19 mouse cellular contexts compared by ENCODE assay signal in genomic region chr17:29799398-29800095, GRCm38 (mm10).
DNase-seq lines count a peak whose midpoint lies in the region; TF ChIP-seq lines count a peak whose summit lies in the region.
"Had no signal": no experiment of that assay in that cellular context is flagged by ENCODE, and none has a peak within 500 bp of the region (broad histone marks: within the 10 kb centered on the region; RNA-seq: fewer than 3 reads in every experiment).

No protein-coding gene starts in this region.

- peak; percentile 16 for DNase-seq in gastrocnemius, adult 18-20 months (ENCODE audit: low spot score)
- no peak for DNase-seq in gastrocnemius, postnatal 25 days
- DNase-seq in thymus, postnatal 0 days (ENCODE audit: low spot score), result peak; percentile 30
- no peak for DNase-seq in thymus, postnatal 25 days
- peak; percentile 51 for DNase-seq in ZHBTc4 (ENCODE audit: low read depth, low spot score)
- DNase-seq in adrenal gland, postnatal 4 days (ENCODE audit: low spot score in 2 of 2), result no peak
- no peak for DNase-seq in frontal cortex, postnatal 10 days (ENCODE audit: low spot score in 2 of 2)
- DNase-seq: adrenal gland, adult 2 months; adrenal gland, postnatal 14 days; cerebellum, adult 11-12 months; cerebellum, adult 8-10 months; cerebellum, postnatal 10 days; cerebellum, postnatal 36 days; gastrocnemius, postnatal 14 days had no signal

- no peaks in the 10 kb centered on the region for H3K9me3 ChIP-seq in E14TG2a.4 (ENCODE audit: low read length)
- H3K9me3 ChIP-seq: forebrain, embryonic 13.5 days; hindbrain, embryonic 12.5 days; hindbrain, embryonic 15.5 days had no signal

- H3K27me3 ChIP-seq in E14TG2a.4 (ENCODE audit: insufficient read depth, low read length), result peaks cover 8% of the 10 kb centered on the region; the same call in 1 of the 2 replicates
- H3K27me3 ChIP-seq: forebrain, embryonic 13.5 days; hindbrain, embryonic 15.5 days had no signal

- no peaks in the 10 kb centered on the region for H3K36me3 ChIP-seq in E14TG2a.4 (ENCODE audit: insufficient read depth, low read length)
- H3K36me3 ChIP-seq: forebrain, embryonic 10.5 days; hindbrain, embryonic 12.5 days; hindbrain, embryonic 15.5 days had no signal

- peak overlapping the region; percentile 43 for H3K4me3 ChIP-seq in E14TG2a.4 (replicated peaks; ENCODE audit: low read length)
- H3K4me3 ChIP-seq: forebrain, embryonic 10.5 days; forebrain, embryonic 13.5 days; hindbrain, embryonic 12.5 days; hindbrain, embryonic 15.5 days had no signal

- TF ChIP-seq CTCF in E14TG2a.4 (conservative IDR thresholded peaks at IDR 0.05; ENCODE audit: low read length), result no peak

- peaks cover 73% of the 10 kb centered on the region for H3K4me1 ChIP-seq in E14TG2a.4 (replicated peaks; ENCODE audit: low read depth, low read length)

Comparison
In these comparisons a context has a peak if more than half of its experiments do, and no peak if none do; other contexts are left out.
1. DNase-seq: peak in gastrocnemius, adult 18-20 months (single experiment), thymus, postnatal 0 days (single experiment) and ZHBTc4 (single experiment); none in gastrocnemius, postnatal 25 days (single experiment), thymus, postnatal 25 days (single experiment), adrenal gland, postnatal 4 days (0 of 2) and frontal cortex, postnatal 10 days (0 of 2).